In genomic region chr19:5083961-5084833, GRCm38 (mm10) we compare ENCODE assay signal across 10 mouse cellular contexts. TPM values are rescaled to one million over a fixed set of nuclear protein-coding genes. Genes with fewer than 3 reads are reported as not detected.
DNase-seq lines count a peak whose midpoint lies in the region; ATAC-seq and TF ChIP-seq lines count a peak whose summit lies in the region.
"Had no signal": no experiment of that assay in that cellular context is flagged by ENCODE, and none has a peak within 500 bp of the region (broad histone marks: within the 10 kb centered on the region; RNA-seq: fewer than 3 reads in every experiment).

No protein-coding gene starts in this region.

- H3K27me3 ChIP-seq in embryonic facial prominence, embryonic 15.5 days: peaks cover 65% of the 10 kb centered on the region
- peaks cover 61% of the 10 kb centered on the region for H3K27me3 ChIP-seq in intestine, embryonic 16.5 days (replicated peaks; ENCODE audit: control insufficient read depth, insufficient read depth, low read length)
- peaks cover 69% of the 10 kb centered on the region for H3K27me3 ChIP-seq in neural tube, embryonic 15.5 days (replicated peaks)

- no peaks in the 10 kb centered on the region for H3K9me3 ChIP-seq in embryonic facial prominence, embryonic 15.5 days (replicated peaks)
- H3K9me3 ChIP-seq in intestine, embryonic 16.5 days (ENCODE audit: control insufficient read depth, low read length): no peaks in the 10 kb centered on the region
- no peaks in the 10 kb centered on the region for H3K9me3 ChIP-seq in neural tube, embryonic 15.5 days (replicated peaks)

- intact Hi-C loops in left cerebral cortex, adult 2 months (cut with DNase I): loop anchor here (2.0 kb wide), 1 partner anchor 33 kb away; the partner anchor contains the start of gene Rin1
- intact Hi-C loops in left cerebral cortex, postnatal 4 days (cut with DNase I): no loop called here
- intact Hi-C loops in gastrocnemius, adult 2 months (cut with DNase I): no loop called here

- ATAC-seq in embryonic facial prominence, embryonic 15.5 days (ENCODE audit: insufficient number of reproducible peaks, low FRiP score, low TSS enrichment, low read depth): no peak
- no peak for ATAC-seq in intestine, embryonic 16.5 days
- no peak for ATAC-seq in neural tube, embryonic 15.5 days (ENCODE audit: low FRiP score)

- peak overlapping the region; percentile 100 for H3K27ac ChIP-seq in left cerebral cortex, adult 2 months
- H3K27ac ChIP-seq in embryonic facial prominence, embryonic 15.5 days (replicated peaks): no peak overlapping the region
- no peak overlapping the region for H3K27ac ChIP-seq in intestine, embryonic 16.5 days (ENCODE audit: low read length)
- peak overlapping the region; percentile 62; the same call in 1 of the 2 replicates for H3K27ac ChIP-seq in neural tube, embryonic 15.5 days (replicated peaks)
- H3K27ac ChIP-seq in gastrocnemius, adult 2 months: no peak overlapping the region

- peak overlapping the region; percentile 91 for H3K4me2 ChIP-seq in embryonic facial prominence, embryonic 15.5 days (replicated peaks)
- H3K4me2 ChIP-seq in intestine, embryonic 16.5 days (ENCODE audit: low read depth, low read length): 0 out of 2 replicates have a peak overlapping the region, but pooled peaks have one; percentile 91
- peak overlapping the region; percentile 70 for H3K4me2 ChIP-seq in neural tube, embryonic 15.5 days

- no peak overlapping the region for H3K9ac ChIP-seq in embryonic facial prominence, embryonic 15.5 days
- peak overlapping the region; percentile 48; the same call in 1 of the 2 replicates for H3K9ac ChIP-seq in intestine, embryonic 16.5 days (ENCODE audit: low read depth, low read length)
- peak overlapping the region; percentile 77 for H3K9ac ChIP-seq in neural tube, embryonic 15.5 days (replicated peaks)

- peak overlapping the region; percentile 69 for H3K4me3 ChIP-seq in left cerebral cortex, adult 2 months
- peak overlapping the region; percentile 49; the same call in 1 of the 2 replicates for H3K4me3 ChIP-seq in embryonic facial prominence, embryonic 15.5 days (replicated peaks)
- peak overlapping the region; percentile 56 for H3K4me3 ChIP-seq in intestine, embryonic 16.5 days (ENCODE audit: low read length)
- peak overlapping the region; percentile 58 for H3K4me3 ChIP-seq in neural tube, embryonic 15.5 days (replicated peaks)
- H3K4me3 ChIP-seq in gastrocnemius, adult 2 months: no peak overlapping the region

- peak in 1 of 2 experiments; percentile 27 for DNase-seq in left cerebral cortex, adult 2 months (ENCODE audit: extremely low spot score in 1 of 2, low spot score in 2 of 2)
- no peak for DNase-seq in left cerebral cortex, postnatal 4 days
- DNase-seq in gastrocnemius, adult 2 months: no peak
- no peak for DNase-seq in right cerebral cortex, postnatal 36 days (ENCODE audit: low spot score in 2 of 2)
- DNase-seq in frontal cortex, postnatal 14 days (ENCODE audit: low spot score in 2 of 2): no peak
- DNase-seq: gastrocnemius, postnatal 14 days had no signal

- 64% methylated on average over 3 of the region's 3 CpGs for WGBS in embryonic facial prominence, embryonic 15.5 days
- WGBS in intestine, embryonic 16.5 days: 56% methylated on average over 3 of the region's 3 CpGs
- 81% methylated on average over 3 of the region's 3 CpGs for WGBS in neural tube, embryonic 15.5 days

- H3K36me3 ChIP-seq in embryonic facial prominence, embryonic 15.5 days: no peaks in the 10 kb centered on the region
- no peaks in the 10 kb centered on the region for H3K36me3 ChIP-seq in intestine, embryonic 16.5 days (ENCODE audit: control insufficient read depth, insufficient read depth, low read length)
- H3K36me3 ChIP-seq in neural tube, embryonic 15.5 days: no peaks in the 10 kb centered on the region

- no peak for TF ChIP-seq CTCF in left cerebral cortex, adult 2 months (IDR thresholded peaks at IDR 0.05)
- TF ChIP-seq CTCF in gastrocnemius, adult 2 months (IDR thresholded peaks at IDR 0.05): no peak

- H3K4me1 ChIP-seq in embryonic facial prominence, embryonic 15.5 days: peaks cover 24% of the 10 kb centered on the region
- H3K4me1 ChIP-seq in intestine, embryonic 16.5 days (ENCODE audit: control insufficient read depth, insufficient read depth, low read length): peaks cover 14% of the 10 kb centered on the region
- H3K4me1 ChIP-seq in neural tube, embryonic 15.5 days: peaks cover 34% of the 10 kb centered on the region

RNA-seq across cellular contexts. Expression of gene Tmem151a, which starts 1.1 kb away (rescaled TPM):
- 100 to 1,000 TPM; 154 to 156 TPM for total RNA-seq in left cerebral cortex, adult 2 months (2021)
- total RNA-seq in left cerebral cortex, postnatal 4 days (2021): 10 to 100 TPM; 47.7 to 55.3 TPM
- 2.3 and 3.0 TPM in 2 replicates for polyA plus RNA-seq in embryonic facial prominence, embryonic 15.5 days (2015; fragmentation: Nextera tagmentation; extraction: Ambion mirVana)
- polyA plus RNA-seq in intestine, embryonic 16.5 days (2015; fragmentation: Nextera tagmentation; extraction: Ambion mirVana): 4.7 and 5.1 TPM in 2 replicates
- 29.7 and 38.5 TPM in 2 replicates for polyA plus RNA-seq in neural tube, embryonic 15.5 days (2015; fragmentation: Nextera tagmentation; extraction: Ambion mirVana)
- total RNA-seq in gastrocnemius, adult 2 months (2021): not detected
- total RNA-seq: megakaryocyte, adult 5-6 weeks had no signal

RNA-seq across cellular contexts. Expression of gene Yif1a, which starts 4.1 kb away (rescaled TPM):
- 10 to 100 TPM; 23.4 to 25.7 TPM for total RNA-seq in left cerebral cortex, adult 2 months (2021)
- total RNA-seq in left cerebral cortex, postnatal 4 days (2021): 10 to 100 TPM; 22.0 to 24.4 TPM
- 111 and 119 TPM in 2 replicates for polyA plus RNA-seq in embryonic facial prominence, embryonic 15.5 days (2015; fragmentation: Nextera tagmentation; extraction: Ambion mirVana)
- polyA plus RNA-seq in intestine, embryonic 16.5 days (2015; fragmentation: Nextera tagmentation; extraction: Ambion mirVana): 155 and 176 TPM in 2 replicates
- polyA plus RNA-seq in neural tube, embryonic 15.5 days (2015; fragmentation: Nextera tagmentation; extraction: Ambion mirVana): 56.8 and 66.1 TPM in 2 replicates
- total RNA-seq in gastrocnemius, adult 2 months (2021): 10 to 100 TPM; 41.2 to 53.8 TPM

RNA-seq across cellular contexts. Expression of gene Cnih2, which starts 14.1 kb away (rescaled TPM):
- 100 to 1,000 TPM; 214 to 247 TPM for total RNA-seq in left cerebral cortex, adult 2 months (2021)
- total RNA-seq in left cerebral cortex, postnatal 4 days (2021): 100 to 1,000 TPM; 393 to 412 TPM
- 35.5 and 38.7 TPM in 2 replicates for polyA plus RNA-seq in embryonic facial prominence, embryonic 15.5 days (2015; fragmentation: Nextera tagmentation; extraction: Ambion mirVana)
- polyA plus RNA-seq in intestine, embryonic 16.5 days (2015; fragmentation: Nextera tagmentation; extraction: Ambion mirVana): 8.1 and 8.3 TPM in 2 replicates
- polyA plus RNA-seq in neural tube, embryonic 15.5 days (2015; fragmentation: Nextera tagmentation; extraction: Ambion mirVana): 294 and 369 TPM in 2 replicates
- under 1 TPM in 1 of 2 experiments, not detected in 1; 0.17 TPM for total RNA-seq in gastrocnemius, adult 2 months (2021)
- total RNA-seq: megakaryocyte, adult 5-6 weeks had no signal

RNA-seq across cellular contexts. Expression of gene Cd248, which starts 16.3 kb away (rescaled TPM):
- total RNA-seq in left cerebral cortex, adult 2 months (2021): 1 to 10 TPM; 4.3 to 5.4 TPM
- 10 to 100 TPM; 14.2 TPM for total RNA-seq in left cerebral cortex, postnatal 4 days (2021)
- polyA plus RNA-seq in embryonic facial prominence, embryonic 15.5 days (2015; fragmentation: Nextera tagmentation; extraction: Ambion mirVana): 131 and 158 TPM in 2 replicates
- polyA plus RNA-seq in intestine, embryonic 16.5 days (2015; fragmentation: Nextera tagmentation; extraction: Ambion mirVana): 42.8 and 49.6 TPM in 2 replicates
- 19.9 and 27.4 TPM in 2 replicates for polyA plus RNA-seq in neural tube, embryonic 15.5 days (2015; fragmentation: Nextera tagmentation; extraction: Ambion mirVana)
- total RNA-seq in gastrocnemius, adult 2 months (2021): 10 to 100 TPM in 1 of 2 experiments, 1 to 10 TPM in 1; 9.5 to 15.1 TPM

RNA-seq across cellular contexts. Expression of gene Rab1b, which starts 22.7 kb away (rescaled TPM):
- total RNA-seq in left cerebral cortex, adult 2 months (2021): 100 to 1,000 TPM; 144 to 157 TPM
- 100 to 1,000 TPM; 137 to 148 TPM for total RNA-seq in left cerebral cortex, postnatal 4 days (2021)
- polyA plus RNA-seq in embryonic facial prominence, embryonic 15.5 days (2015; fragmentation: Nextera tagmentation; extraction: Ambion mirVana): 256 and 270 TPM in 2 replicates
- polyA plus RNA-seq in intestine, embryonic 16.5 days (2015; fragmentation: Nextera tagmentation; extraction: Ambion mirVana): 241 and 244 TPM in 2 replicates
- 205 and 218 TPM in 2 replicates for polyA plus RNA-seq in neural tube, embryonic 15.5 days (2015; fragmentation: Nextera tagmentation; extraction: Ambion mirVana)
- total RNA-seq in gastrocnemius, adult 2 months (2021): 100 to 1,000 TPM; 112 to 128 TPM

Comparison
In these comparisons a context has a peak if more than half of its experiments do, and no peak if none do; other contexts are left out.
1. H3K27ac ChIP-seq: peak in left cerebral cortex, adult 2 months (single experiment) and neural tube, embryonic 15.5 days (single experiment); none in embryonic facial prominence, embryonic 15.5 days (single experiment), intestine, embryonic 16.5 days (single experiment) and gastrocnemius, adult 2 months (single experiment).
2. RNA of gene Tmem151a, which starts 1.1 kb away (total RNA-seq): 154 to 156 TPM in left cerebral cortex, adult 2 months and 47.7 to 55.3 TPM in left cerebral cortex, postnatal 4 days; not detected in gastrocnemius, adult 2 months; every median in the first group is over 10 times any median in the second.
3. RNA of gene Cnih2, which starts 14.1 kb away (total RNA-seq): 393 to 412 TPM in left cerebral cortex, postnatal 4 days and 214 to 247 TPM in left cerebral cortex, adult 2 months; 0.17 TPM in gastrocnemius, adult 2 months; every median in the first group is over 100 times any median in the second.
4. Peak in every context shown above with its lines, with median percentiles within 50 percentile points of each other: H3K4me2 ChIP-seq.